Mouse (Mus musculus) stomach, embryonic 14.5 days (tissue): ENCODE measurements around the gene Rerg. TPM values are rescaled to one million over a fixed set of nuclear protein-coding genes. Genes with fewer than 3 reads are reported as not detected.

ENCODE experiments used
- ATAC-seq: fragments of 200-750 bp; cut with Nextera tagmentation; 2 replicates; pipeline ENCODE4 v1.8.0; 2017; ENCODE audit warnings: low read depth, moderate TSS enrichment; ENCODE audit not compliant: insufficient number of reproducible peaks, insufficient read depth, low FRiP score
- H3K27ac ChIP-seq: fragments of 300-500 bp; sonication (generic); 2 replicates; pipeline ENCODE4 v1.5.1; 2014; ENCODE audit warnings: mild to moderate bottlenecking, low read length, moderate library complexity, mixed read lengths
- H3K27me3 ChIP-seq: fragments of 300-500 bp; sonication (generic); 2 replicates; pipeline ENCODE4 v1.6.1; 2014; ENCODE audit warnings: low read length, control low read depth, mixed read lengths; ENCODE audit not compliant: control insufficient read depth, insufficient read depth
- H3K36me3 ChIP-seq: fragments of 300-500 bp; sonication (generic); 2 replicates; pipeline ENCODE4 v1.6.1; 2014; ENCODE audit warnings: mild to moderate bottlenecking, control low read depth, low read length, moderate library complexity, mixed read lengths; ENCODE audit not compliant: control insufficient read depth, insufficient read depth
- H3K4me1 ChIP-seq: fragments of 300-500 bp; sonication (generic); 2 replicates; pipeline ENCODE4 v1.6.1; 2014; ENCODE audit warnings: low read length, control low read depth, mixed read lengths; ENCODE audit not compliant: control insufficient read depth, insufficient read depth
- H3K4me2 ChIP-seq: fragments of 300-500 bp; sonication (generic); replicated peaks from 2 replicates; pipeline ENCODE4 v1.6.1; 2014; ENCODE audit warnings: low read depth, low read length, control low read depth
- H3K4me3 ChIP-seq: fragments of 300-500 bp; sonication (generic); 2 replicates; pipeline ENCODE4 v1.5.1; 2014; ENCODE audit warnings: low read depth, low read length, control low read depth
- H3K9ac ChIP-seq: fragments of 300-500 bp; sonication (generic); replicated peaks from 2 replicates; pipeline ENCODE4 v1.6.1; 2014; ENCODE audit warnings: low read depth, mild to moderate bottlenecking, control low read depth, low read length, moderate library complexity, mixed read lengths
- H3K9me3 ChIP-seq: fragments of 300-500 bp; sonication (generic); 2 replicates; pipeline ENCODE4 v1.6.1; 2016; ENCODE audit warnings: low read depth, low read length, control low read depth; ENCODE audit not compliant: control insufficient read depth
- WGBS: fragments of 180-500 bp; shearing (Covaris S2); extraction: QIAGEN DNeasy Blood & Tissue Kit; methylation state at CpG from one replicate; pipeline ENCODE4 v1.1.7; 2014; 5-methylcytosine and 5-hydroxymethylcytosine counted together
- polyA plus RNA-seq: library from polyadenylated mRNA; unstranded; fragments of >200 nt; fragmentation: Nextera tagmentation; extraction: Ambion mirVana; gene quantifications from 2 replicates; pipeline ENCODE4 v1.2.1, GENCODE M21; 2014

Gene Rerg
- polyA plus RNA-seq, 1 experiment from 2014 or later, result 36.5 TPM

DNA sequence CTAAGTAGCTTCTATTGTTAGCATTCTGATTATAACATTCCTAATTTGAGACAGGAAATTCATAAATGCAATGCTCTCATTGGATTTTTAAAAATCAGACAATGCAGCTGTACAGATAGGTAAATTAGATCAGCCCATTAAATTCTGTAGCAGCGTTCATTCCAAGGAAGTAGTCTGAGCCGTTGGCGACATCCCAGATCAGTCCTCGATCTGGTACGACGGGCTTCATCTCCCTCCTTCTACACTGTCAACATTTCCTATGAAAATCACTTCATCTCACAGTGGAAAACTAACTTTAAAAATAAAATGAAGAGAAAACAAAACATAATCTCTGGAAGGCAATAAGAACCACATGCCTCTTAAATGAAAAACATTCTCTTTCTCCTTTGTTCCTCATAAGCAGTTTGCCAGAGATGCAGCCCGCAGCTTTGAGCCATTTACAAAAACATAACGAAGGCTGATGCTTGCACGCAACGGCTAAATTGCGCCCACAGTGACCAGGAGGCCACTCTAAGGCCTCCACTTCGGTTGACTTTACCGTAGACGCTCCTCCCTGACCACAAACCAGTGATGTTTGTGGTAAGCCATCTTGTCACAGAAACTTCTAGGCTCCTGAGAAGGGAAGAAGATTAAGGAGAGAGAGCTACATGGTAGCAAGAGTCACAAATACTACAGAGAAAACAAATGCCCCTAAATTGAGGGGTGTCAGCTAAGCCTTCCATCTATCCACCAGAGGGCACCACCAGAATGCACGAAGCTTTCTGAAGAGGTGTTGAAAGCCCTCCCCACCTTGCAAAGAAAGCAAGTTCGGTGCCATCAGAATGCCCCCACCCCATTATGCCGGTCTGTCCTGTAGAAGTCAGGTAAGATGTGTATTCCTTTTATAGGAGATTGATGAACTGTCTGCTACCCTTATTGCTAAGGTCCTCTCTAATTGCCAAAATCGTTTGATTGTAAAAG, 71.8 kb downstream of the Rerg start:
- WGBS, result 70% methylated on average over 18 of the region's 18 CpGs
- H3K4me1 ChIP-seq, result peaks cover 22% of the 10 kb centered on the region

DNA sequence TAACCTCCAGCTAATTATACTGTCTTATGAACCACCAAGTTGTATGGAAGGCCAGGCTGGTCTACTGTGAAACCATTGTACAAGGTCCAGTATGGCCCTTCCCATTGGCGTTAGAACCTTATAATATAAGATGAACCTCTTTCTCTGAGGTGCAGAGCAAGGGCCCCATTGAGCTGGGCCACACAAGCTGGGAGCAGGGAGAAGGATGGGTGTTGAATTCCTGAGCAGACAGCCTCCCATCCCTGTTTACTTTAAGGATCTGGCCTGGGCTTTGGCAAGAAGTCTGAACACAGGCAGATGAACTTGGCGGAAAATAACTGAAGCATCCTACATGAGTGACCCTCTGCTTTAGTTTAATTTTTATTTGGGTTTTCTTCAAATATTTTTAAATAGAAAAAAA, 75.8 kb downstream of the Rerg start:
- Histone ChIP-seq H3K36me3 (no peaks in the 10 kb centered on the region), H3K9me3 (no peaks in the 10 kb centered on the region), H3K4me1 (peaks cover 10% of the 10 kb centered on the region), H3K4me2 (no peak overlapping the region), H3K27me3 (no peaks in the 10 kb centered on the region), H3K4me3 (no peak overlapping the region), H3K9ac (no peak overlapping the region), H3K27ac (no peak overlapping the region)
- WGBS, result 47% methylated on average over 2 of the region's 2 CpGs
- ATAC-seq, result no peak

More for the DNA sequence above, 71.8 kb downstream of the Rerg start:
- Histone ChIP-seq H3K9me3 (no peaks in the 10 kb centered on the region), H3K27me3 (no peaks in the 10 kb centered on the region), H3K36me3 (no peaks in the 10 kb centered on the region), H3K27ac (no peak overlapping the region), H3K9ac (no peak overlapping the region), H3K4me3 (no peak overlapping the region), H3K4me2 (no peak overlapping the region)
- ATAC-seq, result no peak

DNA sequence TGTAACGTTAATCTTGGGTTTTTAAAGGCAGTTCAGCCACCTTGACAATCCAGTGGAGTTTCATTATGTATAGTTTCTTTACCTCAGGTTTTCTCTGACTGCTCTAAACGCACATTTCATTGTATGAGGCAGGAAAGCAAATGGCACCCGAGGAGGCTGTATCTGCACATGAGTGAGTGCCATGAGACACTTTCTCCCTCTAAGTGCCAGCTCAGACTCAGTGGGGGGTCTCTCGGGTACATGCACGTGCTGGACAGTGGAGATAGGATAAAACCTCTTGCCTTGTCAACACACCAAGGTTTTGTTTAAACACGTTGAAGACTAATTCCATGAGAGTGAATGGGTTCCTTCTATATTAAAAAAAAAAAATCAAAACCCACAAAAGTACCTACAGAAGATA, 81.8 kb downstream of the Rerg start:
- no peak overlapping the region for H3K4me3 ChIP-seq
- WGBS, result 64% methylated on average over 6 of the region's 6 CpGs
- ATAC-seq, result no peak
- H3K27ac ChIP-seq, result no peak overlapping the region
- H3K4me1 ChIP-seq, result no peaks in the 10 kb centered on the region
- H3K36me3 ChIP-seq, result no peaks in the 10 kb centered on the region
- no peak overlapping the region for H3K9ac ChIP-seq
- no peaks in the 10 kb centered on the region for H3K9me3 ChIP-seq
- no peaks in the 10 kb centered on the region for H3K27me3 ChIP-seq
- no peak overlapping the region for H3K4me2 ChIP-seq

DNA sequence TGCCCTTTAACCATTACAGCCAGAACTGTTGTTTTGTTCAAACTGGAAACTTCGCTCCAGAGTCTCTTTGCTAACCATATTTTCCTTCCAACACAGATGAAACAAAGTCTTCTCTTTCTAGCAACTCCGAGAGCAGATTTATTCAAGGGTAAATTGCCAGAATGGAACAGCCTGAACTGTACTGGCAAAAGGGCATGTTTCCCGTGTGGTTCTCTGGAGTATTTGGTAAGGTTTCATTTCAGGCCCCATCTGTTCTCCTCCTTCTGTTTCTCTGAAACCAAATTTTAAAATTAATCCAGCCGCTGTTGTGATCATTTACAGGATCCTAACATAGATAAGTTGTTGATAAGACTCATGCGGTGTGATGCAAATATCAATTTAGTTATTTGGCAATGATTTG, 82.3 kb downstream of the Rerg start:
- Histone ChIP-seq H3K27me3 (no peaks in the 10 kb centered on the region), H3K36me3 (no peaks in the 10 kb centered on the region), H3K4me3 (no peak overlapping the region), H3K4me1 (no peaks in the 10 kb centered on the region), H3K4me2 (no peak overlapping the region), H3K9me3 (no peaks in the 10 kb centered on the region), H3K9ac (no peak overlapping the region), H3K27ac (no peak overlapping the region)
- no peak for ATAC-seq
- WGBS, result 81% methylated on average over 5 of the region's 5 CpGs

DNA sequence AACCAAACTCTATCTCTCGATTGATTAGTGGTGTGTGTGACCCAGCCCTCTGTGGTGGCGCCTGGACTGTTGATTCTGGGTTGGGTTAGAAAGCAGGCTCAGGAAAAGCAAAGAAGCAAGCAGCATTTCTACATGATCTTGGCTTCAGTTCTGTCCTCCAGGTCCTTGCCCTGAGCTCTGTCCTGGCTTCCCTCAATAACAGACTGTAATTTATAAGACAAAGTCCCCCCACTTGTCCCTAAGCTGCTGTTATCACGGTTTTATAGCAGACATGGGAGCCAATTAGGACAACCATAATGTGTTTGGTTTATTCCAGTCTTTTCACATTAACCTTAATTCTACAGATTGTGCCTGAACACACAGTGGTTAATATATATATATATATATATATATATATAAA, 82.8 kb downstream of the Rerg start:
- H3K4me2 ChIP-seq, result no peak overlapping the region
- ATAC-seq, result no peak
- no peaks in the 10 kb centered on the region for H3K9me3 ChIP-seq
- H3K9ac ChIP-seq, result no peak overlapping the region
- no peaks in the 10 kb centered on the region for H3K27me3 ChIP-seq
- H3K4me1 ChIP-seq, result no peaks in the 10 kb centered on the region
- no peaks in the 10 kb centered on the region for H3K36me3 ChIP-seq
- H3K27ac ChIP-seq, result no peak overlapping the region
- 76% methylated on average over 3 of the region's 3 CpGs for WGBS
- no peak overlapping the region for H3K4me3 ChIP-seq

DNA sequence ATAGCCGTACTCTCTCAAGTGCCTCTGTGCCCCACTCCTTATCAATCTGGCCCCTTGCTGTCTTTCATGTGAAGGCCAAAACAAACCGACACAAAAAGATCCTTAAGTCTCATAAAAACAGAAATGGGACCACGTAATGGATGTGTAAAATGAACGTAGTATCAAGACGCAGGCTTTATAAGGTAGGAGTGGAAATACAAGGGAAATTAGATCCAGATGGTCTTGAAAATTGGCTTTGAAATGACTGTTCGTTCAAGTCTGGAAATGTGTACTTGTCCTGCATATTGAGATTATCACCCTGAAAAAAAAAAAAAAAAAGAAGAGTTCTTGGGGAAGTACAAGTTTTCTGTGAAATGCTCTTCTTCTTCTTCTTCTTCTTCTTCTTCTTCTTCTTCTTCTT, 90.6 kb downstream of the Rerg start:
- H3K4me2 ChIP-seq, result no peak overlapping the region
- H3K36me3 ChIP-seq, result no peaks in the 10 kb centered on the region
- no peak overlapping the region for H3K27ac ChIP-seq
- H3K4me3 ChIP-seq, result no peak overlapping the region
- H3K9me3 ChIP-seq, result no peaks in the 10 kb centered on the region
- no peaks in the 10 kb centered on the region for H3K4me1 ChIP-seq
- 88% methylated on average over 6 of the region's 6 CpGs for WGBS
- H3K27me3 ChIP-seq, result no peaks in the 10 kb centered on the region
- no peak for ATAC-seq
- H3K9ac ChIP-seq, result no peak overlapping the region

DNA sequence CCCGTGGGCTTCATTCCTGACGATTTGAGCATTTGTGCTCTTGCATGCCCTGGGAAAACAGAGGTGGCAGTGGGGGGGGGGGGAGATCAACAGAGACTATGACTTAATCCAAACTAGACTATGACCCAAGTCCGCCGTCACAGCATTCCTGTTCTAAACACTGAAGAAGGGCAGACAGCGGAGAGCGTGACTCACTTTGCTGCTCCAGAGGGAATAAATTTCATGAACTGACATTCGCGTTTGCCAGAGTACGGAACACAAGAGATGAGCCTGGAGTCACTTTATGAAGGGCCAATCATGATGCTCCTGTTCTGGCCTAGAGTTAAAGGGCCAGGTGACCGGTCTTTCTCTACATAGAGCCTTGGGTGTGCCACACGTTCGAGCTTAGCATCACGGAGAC, 93.6 kb downstream of the Rerg start:
- H3K27ac ChIP-seq, result no peak overlapping the region
- no peak overlapping the region for H3K9ac ChIP-seq
- WGBS, result 82% methylated on average over 13 of the region's 13 CpGs

DNA sequence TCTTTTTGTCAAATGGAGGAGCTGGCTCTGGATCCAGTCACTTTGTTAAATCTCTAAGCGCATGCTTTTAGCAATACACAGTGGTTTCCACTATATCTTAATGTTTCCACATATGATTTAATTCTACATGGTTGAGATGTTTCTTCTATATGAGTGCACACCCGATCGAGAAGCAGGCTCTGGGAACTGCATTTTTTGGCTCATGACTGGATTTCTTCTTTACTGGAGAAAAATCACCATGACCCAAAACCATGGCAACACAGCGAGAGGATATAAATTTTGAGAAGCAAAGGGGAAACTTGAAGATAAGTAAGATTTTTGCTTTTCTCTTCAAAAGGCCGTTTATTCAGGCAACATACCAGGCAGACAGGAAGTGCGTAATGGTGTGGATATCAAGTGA, 94.1 kb downstream of the Rerg start:
- Histone ChIP-seq H3K9ac (no peak overlapping the region), H3K4me1 (no peaks in the 10 kb centered on the region), H3K36me3 (no peaks in the 10 kb centered on the region), H3K27me3 (no peaks in the 10 kb centered on the region), H3K4me2 (no peak overlapping the region), H3K9me3 (no peaks in the 10 kb centered on the region), H3K4me3 (no peak overlapping the region), H3K27ac (no peak overlapping the region)
- no peak for ATAC-seq
- WGBS, result 66% methylated on average over 6 of the region's 6 CpGs

More for the DNA sequence above, 93.6 kb downstream of the Rerg start:
- ATAC-seq, result no peak
- Histone ChIP-seq H3K4me2 (no peak overlapping the region), H3K36me3 (no peaks in the 10 kb centered on the region), H3K4me3 (no peak overlapping the region), H3K4me1 (no peaks in the 10 kb centered on the region), H3K9me3 (no peaks in the 10 kb centered on the region), H3K27me3 (no peaks in the 10 kb centered on the region)

DNA sequence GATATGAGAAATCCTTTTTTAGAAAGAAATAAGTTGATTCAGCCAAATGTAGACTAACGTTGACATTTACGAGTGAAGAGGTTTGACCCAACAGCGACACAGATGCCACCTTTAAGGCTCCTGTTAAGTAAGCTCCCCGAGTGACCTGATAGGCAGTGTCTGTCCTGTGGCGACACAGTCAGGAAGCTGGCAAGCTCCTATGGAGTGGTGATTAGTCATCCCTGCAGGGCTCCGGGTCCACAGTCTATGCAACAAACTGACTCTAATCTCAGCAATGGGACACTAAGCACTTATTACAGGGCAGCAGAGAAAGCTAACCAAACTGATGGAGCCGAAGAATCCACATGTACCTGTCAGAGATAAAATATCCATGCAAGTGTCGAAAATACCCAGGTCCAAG, 98.0 kb downstream of the Rerg start:
- H3K27ac ChIP-seq, result no peak overlapping the region
- 57% methylated on average over 8 of the region's 8 CpGs for WGBS
- H3K4me1 ChIP-seq, result no peaks in the 10 kb centered on the region
- H3K9me3 ChIP-seq, result no peaks in the 10 kb centered on the region
- H3K36me3 ChIP-seq, result no peaks in the 10 kb centered on the region
- no peak overlapping the region for H3K4me3 ChIP-seq
- H3K9ac ChIP-seq, result no peak overlapping the region
- ATAC-seq, result no peak
- H3K27me3 ChIP-seq, result no peaks in the 10 kb centered on the region
- H3K4me2 ChIP-seq, result no peak overlapping the region
